Mouse (Mus musculus) small intestine, adult 2 months (tissue): Measurements from ENCODE around the gene Stip1. TPM values are rescaled to one million over a fixed set of nuclear protein-coding genes. Genes with fewer than 3 reads are reported as not detected.

Experiments
- H3K27ac ChIP-seq: fragments of 200-500 bp; 2 replicates; pipeline ENCODE4 v1.5.1; 2012; ENCODE audit warnings: low read depth, low read length, control low read depth, inconsistent platforms; ENCODE audit not compliant: insufficient read depth
- H3K27me3 ChIP-seq: fragments of 200-500 bp; 2 replicates; pipeline ENCODE4 v1.6.1; 2012; ENCODE audit warnings: mild to moderate bottlenecking, moderate library complexity, low read length, inconsistent platforms; ENCODE audit not compliant: control insufficient read depth, insufficient read depth
- H3K36me3 ChIP-seq: fragments of 200-500 bp; 2 replicates; pipeline ENCODE4 v1.6.1; 2012; ENCODE audit warnings: mild to moderate bottlenecking, low read length, control low read depth, inconsistent platforms; ENCODE audit not compliant: control insufficient read depth, insufficient read depth
- H3K4me1 ChIP-seq: fragments of 200-500 bp; 2 replicates; pipeline ENCODE4 v1.6.1; 2012; ENCODE audit warnings: low read length, inconsistent platforms, mixed read lengths; ENCODE audit not compliant: control insufficient read depth, insufficient read depth, insufficient read length
- H3K4me3 ChIP-seq: fragments of 200-500 bp; 2 replicates; pipeline ENCODE4 v1.5.1; 2012; ENCODE audit warnings: low read depth, mild to moderate bottlenecking, control low read depth, inconsistent platforms, low read length, moderate library complexity
- CTCF ChIP-seq: fragments of 200-500 bp; IDR thresholded peaks from 2 replicates; pipeline ENCODE4 v1.5.1; 2012; ENCODE audit warnings: low read depth, mild to moderate bottlenecking, control low read depth, inconsistent platforms, low read length, moderate library complexity, mixed read lengths; ENCODE audit not compliant: insufficient replicate concordance, insufficient read length; ENCODE audit errors: extremely low read depth
- POLR2A ChIP-seq: fragments of 200-500 bp; IDR thresholded peaks from 2 replicates; pipeline ENCODE4 v1.6.1; 2012; ENCODE audit warnings: low read depth, mild to moderate bottlenecking, control low read depth, inconsistent platforms, low read length, moderate library complexity
- WGBS: fragments of 180-500 bp; shearing (Covaris S2); methylation state at CpG from one replicate; pipeline ENCODE4 v1.1.7; 2018; 5-methylcytosine and 5-hydroxymethylcytosine counted together
- polyA plus RNA-seq: library from polyadenylated mRNA; depleted of rRNA; stranded (reverse); fragments of >200 nt; gene quantifications from 2 replicates; pipeline ENCODE4 v1.2.3, GENCODE M21; 2012; rRNA removed

Gene Stip1
- 15.2 and 21.4 TPM in 2 replicates for polyA plus RNA-seq

GRCm38 (mm10) chr19:7039841-7040636, at the start of gene Stip1:
TSS of gene Stip1 (minus strand) at chr19:7039967.
- 0 out of 2 replicates have a peak, but pooled peaks have one; percentile 4 for TF ChIP-seq CTCF
- peak; percentile 95 for TF ChIP-seq POLR2A
- 1% methylated on average over 49 of the region's 49 CpGs for WGBS
- H3K4me1 ChIP-seq = peaks cover 5% of the 10 kb centered on the region; the same call in 1 of the 2 replicates
- H3K4me3 ChIP-seq = peak within 1 kb of the TSS; percentile 84
- H3K27ac ChIP-seq = peak within 1 kb of the TSS; percentile 83
- no peaks in the 10 kb centered on the region for H3K27me3 ChIP-seq
- H3K36me3 ChIP-seq = peaks cover 2% of the 10 kb centered on the region; the same call in 1 of the 2 replicates

GRCm38 (mm10) chr19:7089050-7089449, 49.3 kb upstream of the Stip1 start:
- Histone ChIP-seq H3K4me3 (no peak overlapping the region), H3K36me3 (no peaks in the 10 kb centered on the region), H3K4me1 (no peaks in the 10 kb centered on the region), H3K27me3 (no peaks in the 10 kb centered on the region), H3K27ac (no peak overlapping the region)
- WGBS = 80% methylated on average over 5 of the region's 5 CpGs
- TF ChIP-seq CTCF (no peak), POLR2A (no peak)

- H3K27me3 ChIP-seq = no peaks in the 10 kb centered on the region
- H3K4me3 ChIP-seq = no peak overlapping the region
- TF ChIP-seq POLR2A = no peak
- TF ChIP-seq CTCF = no peak
- WGBS = 74% methylated on average over 9 of the region's 9 CpGs
- no peaks in the 10 kb centered on the region for H3K36me3 ChIP-seq
- H3K27ac ChIP-seq = no peak overlapping the region
- H3K4me1 ChIP-seq = no peaks in the 10 kb centered on the region
Observed at GRCm38 (mm10) chr19:7088558-7088957, 48.8 kb upstream of the Stip1 start.

- no peak for TF ChIP-seq CTCF
- TF ChIP-seq POLR2A = no peak
- Histone ChIP-seq H3K27me3 (no peaks in the 10 kb centered on the region), H3K36me3 (no peaks in the 10 kb centered on the region), H3K27ac (no peak overlapping the region), H3K4me3 (no peak overlapping the region), H3K4me1 (no peaks in the 10 kb centered on the region; the same call in 1 of the 2 replicates)
- WGBS = 72% methylated on average over 15 of the region's 15 CpGs
Observed at GRCm38 (mm10) chr19:7084734-7085133, 45.0 kb upstream of the Stip1 start.

- no peaks in the 10 kb centered on the region for H3K27me3 ChIP-seq
- TF ChIP-seq POLR2A (no peak), CTCF (no peak)
- WGBS = 86% methylated on average over 14 of the region's 14 CpGs
- H3K27ac ChIP-seq = no peak overlapping the region
- H3K4me1 ChIP-seq = no peaks in the 10 kb centered on the region; the same call in 1 of the 2 replicates
- H3K4me3 ChIP-seq = no peak overlapping the region
- no peaks in the 10 kb centered on the region for H3K36me3 ChIP-seq
Observed at GRCm38 (mm10) chr19:7083035-7083794, 43.4 kb upstream of the Stip1 start.

GRCm38 (mm10) chr19:7081516-7082266, 41.9 kb upstream of the Stip1 start:
- TF ChIP-seq CTCF = no peak
- TF ChIP-seq POLR2A = no peak
- H3K27ac ChIP-seq = no peak overlapping the region
- H3K27me3 ChIP-seq = no peaks in the 10 kb centered on the region
- no peaks in the 10 kb centered on the region for H3K36me3 ChIP-seq
- WGBS = 72% methylated on average over 7 of the region's 7 CpGs
- H3K4me1 ChIP-seq = no peaks in the 10 kb centered on the region; the same call in 1 of the 2 replicates
- no peak overlapping the region for H3K4me3 ChIP-seq
